Mouse (Mus musculus) kidney, postnatal 0 days (tissue): ENCODE measurements around the gene B3galt4. TPM values are rescaled to one million over a fixed set of nuclear protein-coding genes. Genes with fewer than 3 reads are reported as not detected.

Experiments used
- ATAC-seq: fragments of 200-750 bp; cut with Nextera tagmentation; replicated peaks from 2 replicates; pipeline ENCODE4 v1.8.0; 2017; ENCODE audit warnings: low read depth, moderate number of reproducible peaks, moderate TSS enrichment, moderate library complexity; ENCODE audit not compliant: low FRiP score
- DNase-seq: peaks from one replicate; pipeline ENCODE4 v3.0.0-alpha.2; 2016; ENCODE audit warnings: low spot score
- H3K27ac ChIP-seq: fragments of 300-500 bp; sonication (generic); 2 replicates; pipeline ENCODE4 v1.5.1; 2014; ENCODE audit warnings: mild to moderate bottlenecking
- H3K27me3 ChIP-seq: fragments of 300-500 bp; sonication (generic); 2 replicates; pipeline ENCODE4 v1.6.1; 2014; ENCODE audit warnings: low read length, mixed read lengths; ENCODE audit not compliant: insufficient read depth
- H3K36me3 ChIP-seq: fragments of 300-500 bp; sonication (generic); 2 replicates; pipeline ENCODE4 v1.6.1; 2014; ENCODE audit warnings: low read length, mixed read lengths; ENCODE audit not compliant: insufficient read depth
- H3K4me1 ChIP-seq: fragments of 300-500 bp; sonication (generic); replicated peaks from 2 replicates; pipeline ENCODE4 v1.6.1; 2014; ENCODE audit warnings: antibody characterized with exemption, low read length, mixed read lengths; ENCODE audit not compliant: insufficient read depth
- H3K4me2 ChIP-seq: fragments of 300-500 bp; sonication (generic); 2 replicates; pipeline ENCODE4 v1.6.1; 2014; ENCODE audit warnings: mild to moderate bottlenecking, low read length, moderate library complexity, mixed read lengths
- H3K4me3 ChIP-seq: fragments of 300-500 bp; sonication (generic); replicated peaks from 2 replicates; pipeline ENCODE4 v1.5.1; 2014; ENCODE audit warnings: low read depth, low read length
- H3K9ac ChIP-seq: fragments of 300-500 bp; sonication (generic); 2 replicates; pipeline ENCODE4 v1.6.1; 2014; ENCODE audit warnings: low read depth, low read length
- H3K9me3 ChIP-seq: fragments of 300-500 bp; sonication (generic); replicated peaks from 2 replicates; pipeline ENCODE4 v1.6.1; 2016; ENCODE audit warnings: low read length, inconsistent platforms, mixed read lengths
- CTCF ChIP-seq: IDR thresholded peaks from 2 replicates; pipeline ENCODE4 v1.5.1; 2016; ENCODE audit warnings: antibody characterized with exemption, low read depth, mild to moderate bottlenecking, moderate library complexity
- WGBS: fragments of 180-500 bp; shearing (Covaris S2); extraction: QIAGEN DNeasy Blood & Tissue Kit; methylation state at CpG from one replicate; pipeline ENCODE4 v1.1.7; 2014; 5-methylcytosine and 5-hydroxymethylcytosine counted together
- polyA plus RNA-seq: library from polyadenylated mRNA; unstranded; fragments of >200 nt; fragmentation: Nextera tagmentation; extraction: Ambion mirVana; gene quantifications from 2 replicates; pipeline ENCODE4 v1.2.1, GENCODE M21; 2015

Gene B3galt4
- polyA plus RNA-seq, 1 experiment from 2014 or later, result 6.7 TPM

DNA sequence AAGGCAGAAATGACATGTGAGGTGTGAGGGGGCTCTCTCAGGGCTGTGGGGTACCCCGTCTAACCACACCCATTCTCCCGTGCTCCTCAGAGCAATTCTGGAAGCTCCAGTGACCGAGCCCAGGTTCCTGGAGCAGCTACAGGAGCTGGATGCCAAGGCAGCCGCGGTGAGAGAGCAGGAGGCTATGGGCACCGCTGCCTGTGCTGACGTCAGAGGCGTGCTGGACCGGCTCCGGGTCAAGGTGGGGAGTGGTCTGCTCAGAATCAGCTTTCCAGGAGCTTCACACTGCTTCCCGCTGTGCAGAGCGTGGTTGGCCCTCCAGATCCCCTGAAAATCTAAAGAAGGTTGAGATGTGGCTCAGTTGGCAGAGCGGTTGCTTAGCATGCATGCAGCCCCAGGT is 7.8 kb upstream of the B3galt4 start:
- WGBS, result 94% methylated on average over 13 of the region's 13 CpGs
- Histone ChIP-seq H3K4me3 (no peak overlapping the region), H3K9me3 (no peaks in the 10 kb centered on the region), H3K27me3 (no peaks in the 10 kb centered on the region), H3K36me3 (peaks cover 42% of the 10 kb centered on the region), H3K4me1 (peaks cover 6% of the 10 kb centered on the region), H3K4me2 (no peak overlapping the region), H3K27ac (no peak overlapping the region), H3K9ac (no peak overlapping the region)
- ATAC-seq (no peak), DNase-seq (no peak)
- TF ChIP-seq CTCF, result no peak

DNA sequence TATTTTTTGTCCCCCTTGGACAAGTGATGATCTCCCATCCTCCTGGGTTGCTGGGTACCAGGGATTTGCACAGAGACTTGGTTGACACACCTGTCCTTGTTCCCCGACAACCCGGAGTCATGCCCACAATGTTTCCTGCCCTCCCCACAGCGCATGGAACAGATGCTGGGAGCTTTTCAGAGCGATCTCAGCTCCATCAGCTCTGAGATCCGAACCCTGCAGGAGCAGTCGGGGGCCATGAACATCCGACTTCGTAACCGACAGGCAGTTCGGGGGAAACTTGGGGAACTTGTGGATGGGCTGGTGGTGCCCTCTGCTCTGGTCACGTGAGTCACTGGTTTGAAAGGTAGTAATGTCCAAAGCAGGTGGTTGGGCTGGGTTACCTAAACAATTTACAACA is 7.2 kb upstream of the B3galt4 start:
- Histone ChIP-seq H3K9ac (no peak overlapping the region), H3K36me3 (peaks cover 48% of the 10 kb centered on the region), H3K4me2 (no peak overlapping the region), H3K27ac (no peak overlapping the region), H3K4me1 (peaks cover 11% of the 10 kb centered on the region), H3K9me3 (no peaks in the 10 kb centered on the region), H3K4me3 (no peak overlapping the region), H3K27me3 (no peaks in the 10 kb centered on the region)
- 94% methylated on average over 11 of the region's 11 CpGs for WGBS
- TF ChIP-seq CTCF, result no peak
- ATAC-seq (no peak), DNase-seq (no peak)

DNA sequence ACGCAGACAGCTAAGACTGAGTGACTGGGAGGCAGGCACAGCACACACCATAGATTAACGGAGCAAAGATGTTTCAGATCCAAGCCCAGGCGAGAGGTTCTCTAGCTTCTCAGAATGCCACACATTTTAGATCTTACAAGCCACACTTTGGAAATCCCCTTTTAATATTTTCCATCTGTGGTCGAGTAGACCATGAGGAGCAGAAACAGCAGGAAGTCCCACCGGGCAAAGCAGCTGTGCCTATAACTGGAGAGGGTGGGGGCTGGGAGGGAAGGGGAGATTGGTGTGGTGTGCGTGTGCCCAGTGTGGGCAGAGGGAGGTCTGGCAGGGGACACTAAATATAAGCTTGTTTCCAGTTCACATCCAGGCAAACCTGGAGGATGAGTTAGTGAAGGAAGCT is 6.2 kb upstream of the B3galt4 start:
- no peak overlapping the region for H3K4me2 ChIP-seq
- H3K27ac ChIP-seq, result no peak overlapping the region
- H3K36me3 ChIP-seq, result peaks cover 47% of the 10 kb centered on the region
- H3K4me1 ChIP-seq, result peaks cover 16% of the 10 kb centered on the region
- no peak for DNase-seq
- WGBS, result 89% methylated on average over 6 of the region's 6 CpGs
- H3K9me3 ChIP-seq, result no peaks in the 10 kb centered on the region
- ATAC-seq, result no peak
- no peak overlapping the region for H3K4me3 ChIP-seq
- no peaks in the 10 kb centered on the region for H3K27me3 ChIP-seq
- TF ChIP-seq CTCF, result no peak
- no peak overlapping the region for H3K9ac ChIP-seq

DNA sequence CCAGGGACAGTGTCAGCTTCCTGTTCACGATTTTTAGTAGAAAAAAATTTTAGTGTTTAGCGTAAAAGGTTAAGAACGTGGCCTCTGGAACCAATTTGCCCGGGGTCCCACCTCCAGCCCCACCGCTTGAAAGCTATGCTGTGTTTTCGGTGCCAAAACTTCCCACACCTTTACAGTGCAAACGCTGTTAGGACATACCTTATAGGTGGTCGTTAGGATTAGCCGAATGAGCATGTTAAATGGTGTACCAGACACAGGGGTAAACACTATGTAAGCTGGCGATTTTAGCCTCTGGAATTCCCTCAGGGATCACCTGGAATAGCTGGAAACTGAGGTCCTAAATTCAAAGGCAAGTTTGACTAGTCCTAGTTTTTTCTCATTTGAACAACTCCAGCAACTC is 5.0 kb upstream of the B3galt4 start:
- WGBS, result 6% methylated on average over 10 of the region's 10 CpGs
- peaks cover 38% of the 10 kb centered on the region for H3K36me3 ChIP-seq
- peak overlapping the region; percentile 94 for H3K4me3 ChIP-seq
- peak overlapping the region; percentile 84 for H3K9ac ChIP-seq
- H3K9me3 ChIP-seq, result no peaks in the 10 kb centered on the region
- H3K4me2 ChIP-seq, result peak overlapping the region; percentile 84
- ATAC-seq (no peak), DNase-seq (no peak)
- H3K27ac ChIP-seq, result peak overlapping the region; percentile 91
- H3K4me1 ChIP-seq, result peaks cover 23% of the 10 kb centered on the region
- no peaks in the 10 kb centered on the region for H3K27me3 ChIP-seq
- no peak for TF ChIP-seq CTCF

DNA sequence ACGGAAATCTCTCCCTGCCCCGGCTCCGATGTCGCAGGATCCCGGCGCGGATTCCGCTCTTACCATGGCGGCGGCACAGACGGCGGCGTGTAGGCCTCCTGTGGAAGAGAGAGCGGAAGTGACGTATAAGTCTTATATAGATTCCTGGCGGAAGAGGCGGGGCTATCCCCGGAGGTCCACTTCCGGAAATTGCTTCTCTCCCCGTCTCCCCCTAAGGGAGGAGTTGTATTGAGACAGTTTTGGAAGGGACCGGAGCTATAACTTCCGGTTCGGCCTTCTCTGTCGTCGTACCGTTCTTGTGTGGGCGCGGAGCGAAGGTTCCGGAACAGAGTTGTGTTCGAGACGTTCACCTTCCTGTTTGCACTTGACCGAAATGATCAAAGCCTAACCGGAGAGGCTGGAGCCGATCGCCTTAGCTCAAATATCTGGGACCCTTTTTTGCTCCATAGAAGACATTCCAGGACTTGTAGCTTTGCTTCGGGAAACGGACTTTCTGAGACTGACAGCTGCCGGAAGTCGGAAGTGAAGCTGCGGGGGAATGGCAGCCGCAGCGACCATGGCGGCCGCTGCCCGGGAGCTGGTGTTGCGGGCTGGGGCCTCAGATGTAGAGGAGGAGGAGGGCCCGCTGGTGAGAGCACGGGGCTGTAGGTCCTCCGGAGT is 4.4 kb upstream of the B3galt4 start, which contains the start of the genes Vps52 and Rps18:
TSS of gene Vps52 (plus strand) at position 258 of the 660 bp plus-strand sequence.
TSS of gene Rps18 (minus strand) at position 447 of the 660 bp plus-strand sequence.
- ATAC-seq (peak; percentile 81), DNase-seq (peak; percentile 99)
- Histone ChIP-seq H3K4me3 (peak within 1 kb of the TSS; percentile 94), H3K27me3 (no peaks in the 10 kb centered on the region), H3K9ac (peak within 1 kb of the TSS; percentile 94), H3K9me3 (no peaks in the 10 kb centered on the region), H3K36me3 (peaks cover 33% of the 10 kb centered on the region), H3K27ac (peak within 1 kb of the TSS; percentile 91), H3K4me1 (peaks cover 26% of the 10 kb centered on the region), H3K4me2 (peak within 1 kb of the TSS; percentile 84)
- under 1% methylated on average over 50 of the region's 50 CpGs for WGBS
- peak; percentile 42 for TF ChIP-seq CTCF

DNA sequence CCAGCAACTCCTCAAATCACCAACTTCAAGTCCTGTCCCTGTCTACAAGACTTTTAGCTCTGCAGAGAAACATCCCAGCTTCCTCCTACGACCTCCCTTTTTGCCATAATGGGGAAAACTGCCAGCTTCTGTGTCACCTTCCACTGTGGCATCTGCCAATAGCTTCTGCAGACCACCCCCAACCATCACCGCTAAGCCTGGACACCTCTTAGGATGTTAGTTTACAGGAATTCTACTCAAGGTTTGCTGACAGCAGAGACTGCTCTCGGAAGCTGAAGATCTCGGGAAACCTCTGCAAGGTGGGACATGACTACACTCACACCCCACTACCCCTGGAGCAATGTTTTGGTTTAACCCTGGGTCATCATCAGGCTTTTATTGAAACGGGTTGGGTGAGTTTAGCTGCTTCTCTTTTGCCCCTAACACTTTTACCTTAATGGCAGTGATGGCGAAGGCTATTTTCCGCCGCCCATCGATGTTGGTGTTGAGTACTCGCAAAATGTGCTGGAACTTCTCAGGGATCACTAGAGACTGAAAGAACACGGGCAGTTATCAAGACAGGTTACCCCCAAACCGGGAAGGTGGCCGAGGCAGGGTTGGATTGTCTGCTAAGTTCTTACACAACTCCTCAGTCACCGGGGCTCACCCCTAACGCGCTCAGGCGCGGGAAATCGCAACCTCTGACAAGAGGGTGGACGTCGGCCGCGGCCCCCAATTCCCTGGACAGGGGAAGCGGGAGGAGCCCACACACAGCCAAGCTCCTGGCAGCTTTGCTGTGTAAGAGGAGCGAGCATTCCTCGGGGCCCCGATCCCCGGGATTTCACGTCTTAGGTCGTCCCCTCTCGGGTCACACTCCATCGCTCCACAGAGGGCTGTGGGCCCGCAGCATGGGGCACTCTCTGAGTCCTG is 3.6 kb upstream of the B3galt4 start:
- under 1% methylated on average over 33 of the region's 33 CpGs for WGBS
- Histone ChIP-seq H3K9ac (peak overlapping the region; percentile 94), H3K36me3 (peaks cover 30% of the 10 kb centered on the region), H3K4me2 (peak overlapping the region; percentile 80), H3K27me3 (no peaks in the 10 kb centered on the region), H3K27ac (peak overlapping the region; percentile 91), H3K9me3 (no peaks in the 10 kb centered on the region), H3K4me1 (peaks cover 29% of the 10 kb centered on the region), H3K4me3 (peak overlapping the region; percentile 94)
- ATAC-seq, result no peak; the same call in 1 of the 2 replicates
- no peak for TF ChIP-seq CTCF
- DNase-seq, result peak; percentile 42
